Mouse (Mus musculus) kidney, adult 2 months (tissue): ENCODE data around the gene 5330417C22Rik.

ENCODE experiments used
- CTCF ChIP-seq: fragments of 200-500 bp; conservative IDR thresholded peaks from 2 replicates; pipeline ENCODE4 v1.5.1; 2011; ENCODE audit warnings: low read depth, mild to moderate bottlenecking, control low read depth, low read length, moderate library complexity, mixed read lengths; ENCODE audit not compliant: insufficient read depth, insufficient read length
- POLR2A ChIP-seq: fragments of 200-500 bp; IDR thresholded peaks from one replicate; pipeline ENCODE4 v1.6.1; 2011; ENCODE audit warnings: low read depth, low read length, control low read depth

DNA sequence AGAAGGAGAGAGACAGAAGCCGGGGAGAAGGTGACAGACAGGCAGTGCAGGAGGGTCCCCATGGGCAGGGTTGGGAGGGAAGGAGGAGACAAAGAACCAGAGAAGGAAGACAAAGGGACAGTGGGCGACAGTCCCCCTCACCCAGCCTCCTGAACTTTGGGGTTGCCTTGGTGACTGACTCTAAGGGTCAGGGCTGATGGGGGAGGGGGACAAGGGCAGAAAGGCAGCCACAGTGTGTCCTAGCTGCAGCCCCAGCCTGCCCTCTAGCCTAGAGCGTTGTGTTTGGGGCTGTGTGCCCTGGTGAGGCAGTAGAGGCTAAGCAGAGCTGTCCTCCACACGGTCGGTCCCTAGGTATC lies 126.0 kb downstream of the 5330417C22Rik start:
- TF ChIP-seq POLR2A (no peak), CTCF (no peak)
